Mouse (Mus musculus) intestine, embryonic 16.5 days (tissue): ENCODE results near the gene Zc3h12c. TPM values are rescaled to one million over a fixed set of nuclear protein-coding genes. Genes with fewer than 3 reads are reported as not detected.
A peak's percentile ranks its signal among the peaks of the same experiment; 100 is the strongest.

ENCODE experiments used
- ATAC-seq: fragments of 200-750 bp; cut with Nextera tagmentation; 2 replicates; pipeline ENCODE4 v1.8.0; 2017; ENCODE audit warnings: moderate TSS enrichment, moderate library complexity
- H3K27ac ChIP-seq: fragments of 300-500 bp; sonication (generic); 2 replicates; pipeline ENCODE4 v1.5.1; 2014; ENCODE audit warnings: mild to moderate bottlenecking, low read length
- H3K27me3 ChIP-seq: fragments of 300-500 bp; sonication (generic); replicated peaks from 2 replicates; pipeline ENCODE4 v1.6.1; 2014; ENCODE audit warnings: low read length, control low read depth, mixed read lengths; ENCODE audit not compliant: control insufficient read depth, insufficient read depth
- H3K36me3 ChIP-seq: fragments of 300-500 bp; sonication (generic); 2 replicates; pipeline ENCODE4 v1.6.1; 2014; ENCODE audit warnings: low read length, control low read depth; ENCODE audit not compliant: control insufficient read depth, insufficient read depth
- H3K4me1 ChIP-seq: fragments of 300-500 bp; sonication (generic); 2 replicates; pipeline ENCODE4 v1.6.1; 2014; ENCODE audit warnings: low read length, control low read depth, mixed read lengths; ENCODE audit not compliant: control insufficient read depth, insufficient read depth
- H3K4me2 ChIP-seq: fragments of 300-500 bp; sonication (generic); 2 replicates; pipeline ENCODE4 v1.6.1; 2014; ENCODE audit warnings: low read depth, low read length, control low read depth
- H3K4me3 ChIP-seq: fragments of 300-500 bp; sonication (generic); 2 replicates; pipeline ENCODE4 v1.5.1; 2014; ENCODE audit warnings: mild to moderate bottlenecking, low read length
- H3K9ac ChIP-seq: fragments of 300-500 bp; sonication (generic); 2 replicates; pipeline ENCODE4 v1.6.1; 2014; ENCODE audit warnings: low read depth, low read length
- H3K9me3 ChIP-seq: fragments of 300-500 bp; sonication (generic); 2 replicates; pipeline ENCODE4 v1.6.1; 2016; ENCODE audit warnings: low read length, control low read depth; ENCODE audit not compliant: control insufficient read depth
- WGBS: fragments of 180-500 bp; shearing (Covaris S2); extraction: QIAGEN DNeasy Blood & Tissue Kit; methylation state at CpG from one replicate; pipeline ENCODE4 v1.1.7; 2014; 5-methylcytosine and 5-hydroxymethylcytosine counted together
- polyA plus RNA-seq: library from polyadenylated mRNA; unstranded; fragments of >200 nt; fragmentation: Nextera tagmentation; extraction: Ambion mirVana; gene quantifications from 2 replicates; pipeline ENCODE4 v1.2.1, GENCODE M21; 2015

The Zc3h12c gene
- polyA plus RNA-seq, 1 experiment from 2014 or later = 1.2 TPM

DNA sequence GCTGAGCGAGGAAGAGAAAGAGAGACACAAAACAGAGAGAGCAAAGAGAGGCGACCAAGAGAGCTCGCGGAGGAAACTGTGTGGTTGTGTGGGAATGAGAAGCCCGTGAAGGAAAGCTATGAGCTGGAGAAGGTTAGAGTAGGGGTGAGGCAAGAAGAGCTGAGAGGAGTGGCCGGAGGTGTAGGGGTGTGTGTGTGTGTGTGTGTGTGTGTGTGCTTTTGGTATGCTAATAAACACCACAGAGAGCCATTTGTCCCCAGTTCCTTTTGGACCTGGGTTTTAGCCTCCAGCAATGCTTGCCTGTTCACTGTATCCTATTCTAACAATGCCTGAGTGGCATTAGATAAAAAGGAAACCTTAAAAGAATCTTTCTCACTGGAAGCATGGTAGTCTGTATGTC is 43.1 kb downstream of the Zc3h12c start:
- Histone ChIP-seq H3K27ac (no peak overlapping the region), H3K36me3 (peaks cover 7% of the 10 kb centered on the region), H3K4me3 (no peak overlapping the region), H3K27me3 (no peaks in the 10 kb centered on the region), H3K4me1 (no peaks in the 10 kb centered on the region), H3K9me3 (no peaks in the 10 kb centered on the region), H3K9ac (no peak overlapping the region), H3K4me2 (no peak overlapping the region)
- WGBS = 92% methylated on average over 6 of the region's 6 CpGs
- ATAC-seq = no peak

- H3K27me3 ChIP-seq = no peaks in the 10 kb centered on the region
Observed at GRCm38 (mm10) chr9:52119212-52119611, 49.2 kb downstream of the Zc3h12c start.

GRCm38 (mm10) chr9:52113091-52113490 is 55.3 kb downstream of the Zc3h12c start:
- Histone ChIP-seq H3K4me3 (no peak overlapping the region), H3K4me2 (no peak overlapping the region), H3K4me1 (no peaks in the 10 kb centered on the region), H3K9me3 (no peaks in the 10 kb centered on the region), H3K27me3 (no peaks in the 10 kb centered on the region), H3K27ac (no peak overlapping the region), H3K9ac (no peak overlapping the region), H3K36me3 (no peaks in the 10 kb centered on the region)
- ATAC-seq = no peak
- WGBS = 87% methylated on average over 5 of the region's 5 CpGs

More at GRCm38 (mm10) chr9:52119212-52119611, 49.2 kb downstream of the Zc3h12c start:
- H3K27ac ChIP-seq = no peak overlapping the region
- no peaks in the 10 kb centered on the region for H3K36me3 ChIP-seq
- no peak overlapping the region for H3K9ac ChIP-seq
- H3K4me1 ChIP-seq = no peaks in the 10 kb centered on the region
- H3K4me2 ChIP-seq = no peak overlapping the region
- WGBS = 83% methylated on average over 4 of the region's 4 CpGs
- H3K4me3 ChIP-seq = no peak overlapping the region
- no peak for ATAC-seq
- no peaks in the 10 kb centered on the region for H3K9me3 ChIP-seq

- no peak for ATAC-seq
Observed at GRCm38 (mm10) chr9:52110738-52111137, 57.6 kb downstream of the Zc3h12c start.

DNA sequence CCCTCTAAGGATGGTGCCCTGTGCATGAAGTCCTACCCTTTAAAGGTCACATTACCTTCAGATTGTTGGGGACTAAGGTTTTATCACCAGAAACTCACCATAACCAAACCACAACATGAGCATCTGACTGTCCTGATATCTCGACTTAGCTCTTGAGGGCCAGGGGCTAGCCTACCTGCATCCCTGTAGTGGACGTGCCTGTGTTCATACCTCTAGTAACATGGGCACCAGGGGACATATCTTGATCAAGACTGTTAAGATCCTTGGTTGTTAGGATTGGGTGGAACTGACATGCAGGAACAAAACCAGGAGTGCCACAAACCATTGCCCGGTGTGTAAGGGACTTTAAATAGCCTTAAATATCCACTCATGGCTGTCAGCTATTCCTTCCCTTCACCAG is 61.2 kb downstream of the Zc3h12c start:
- Histone ChIP-seq H3K36me3 (no peaks in the 10 kb centered on the region), H3K27me3 (peaks cover 9% of the 10 kb centered on the region), H3K4me3 (no peak overlapping the region), H3K4me1 (peaks cover 14% of the 10 kb centered on the region; the same call in 1 of the 2 replicates), H3K27ac (no peak overlapping the region), H3K9me3 (no peaks in the 10 kb centered on the region), H3K4me2 (no peak overlapping the region), H3K9ac (no peak overlapping the region)
- ATAC-seq = no peak
- 97% methylated on average over 3 of the region's 3 CpGs for WGBS

More at GRCm38 (mm10) chr9:52110738-52111137, 57.6 kb downstream of the Zc3h12c start:
- no peaks in the 10 kb centered on the region for H3K9me3 ChIP-seq
- peaks cover 4% of the 10 kb centered on the region; the same call in 1 of the 2 replicates for H3K27me3 ChIP-seq
- WGBS = 62% methylated on average over 3 of the region's 3 CpGs
- H3K4me3 ChIP-seq = no peak overlapping the region
- no peak overlapping the region for H3K4me2 ChIP-seq
- no peaks in the 10 kb centered on the region for H3K36me3 ChIP-seq
- H3K9ac ChIP-seq = no peak overlapping the region
- no peaks in the 10 kb centered on the region for H3K4me1 ChIP-seq
- H3K27ac ChIP-seq = no peak overlapping the region

DNA sequence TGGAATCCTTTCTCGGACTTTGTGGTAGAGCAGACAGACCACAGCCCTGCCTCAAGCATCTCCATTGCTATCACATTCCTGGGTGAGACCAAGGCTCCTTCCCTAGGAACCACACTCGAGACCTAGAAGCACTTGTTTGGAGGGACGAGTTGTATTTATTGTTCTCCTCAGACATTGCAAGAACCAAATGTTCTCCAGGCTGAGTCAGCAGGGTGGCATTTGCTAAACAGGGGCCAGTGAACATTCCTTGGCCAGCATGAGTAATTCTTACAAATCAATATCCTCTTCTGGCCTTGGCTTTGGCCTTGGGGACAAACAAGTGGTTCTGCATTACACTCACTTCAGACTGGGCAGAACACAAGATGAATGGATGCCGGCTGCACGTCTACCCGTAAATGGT is 62.9 kb downstream of the Zc3h12c start:
- no peak overlapping the region for H3K27ac ChIP-seq
- H3K27me3 ChIP-seq = peaks cover 10% of the 10 kb centered on the region
- no peak overlapping the region for H3K4me3 ChIP-seq
- ATAC-seq = no peak
- H3K9me3 ChIP-seq = no peaks in the 10 kb centered on the region
- no peaks in the 10 kb centered on the region for H3K36me3 ChIP-seq
- WGBS = 78% methylated on average over 6 of the region's 6 CpGs
- peaks cover 14% of the 10 kb centered on the region; the same call in 1 of the 2 replicates for H3K4me1 ChIP-seq
- H3K4me2 ChIP-seq = no peak overlapping the region
- no peak overlapping the region for H3K9ac ChIP-seq

- peaks cover 14% of the 10 kb centered on the region for H3K27me3 ChIP-seq
- H3K4me1 ChIP-seq = peaks cover 14% of the 10 kb centered on the region; the same call in 1 of the 2 replicates
- H3K4me3 ChIP-seq = no peak overlapping the region
- H3K36me3 ChIP-seq = no peaks in the 10 kb centered on the region
- 61% methylated on average over 8 of the region's 8 CpGs for WGBS
- no peaks in the 10 kb centered on the region for H3K9me3 ChIP-seq
- no peak overlapping the region for H3K9ac ChIP-seq
- no peak overlapping the region for H3K27ac ChIP-seq
- no peak for ATAC-seq
- no peak overlapping the region for H3K4me2 ChIP-seq
Observed at GRCm38 (mm10) chr9:52104225-52104615, 64.2 kb downstream of the Zc3h12c start.

GRCm38 (mm10) chr9:52103448-52104224 is 64.7 kb downstream of the Zc3h12c start:
- no peaks in the 10 kb centered on the region for H3K36me3 ChIP-seq
- WGBS = 49% methylated on average over 9 of the region's 9 CpGs
- ATAC-seq = peak; percentile 80
- peaks cover 14% of the 10 kb centered on the region; the same call in 1 of the 2 replicates for H3K4me1 ChIP-seq
- no peak overlapping the region for H3K4me2 ChIP-seq
- H3K9ac ChIP-seq = no peak overlapping the region
- no peak overlapping the region for H3K4me3 ChIP-seq
- H3K9me3 ChIP-seq = no peaks in the 10 kb centered on the region
- H3K27me3 ChIP-seq = peaks cover 14% of the 10 kb centered on the region
- no peak overlapping the region for H3K27ac ChIP-seq

GRCm38 (mm10) chr9:52102060-52102844 is 66.1 kb downstream of the Zc3h12c start:
- Histone ChIP-seq H3K4me2 (no peak overlapping the region), H3K4me1 (peaks cover 14% of the 10 kb centered on the region; the same call in 1 of the 2 replicates), H3K9me3 (no peaks in the 10 kb centered on the region), H3K27ac (no peak overlapping the region), H3K4me3 (no peak overlapping the region), H3K9ac (no peak overlapping the region), H3K27me3 (peaks cover 14% of the 10 kb centered on the region; the same call in 1 of the 2 replicates), H3K36me3 (no peaks in the 10 kb centered on the region)
- peak; percentile 15; the same call in 1 of the 2 replicates for ATAC-seq
- WGBS = 67% methylated on average over 13 of the region's 13 CpGs
